Comparison of ENCODE assay signal across 16 mouse cellular contexts in the genomic region with DNA sequence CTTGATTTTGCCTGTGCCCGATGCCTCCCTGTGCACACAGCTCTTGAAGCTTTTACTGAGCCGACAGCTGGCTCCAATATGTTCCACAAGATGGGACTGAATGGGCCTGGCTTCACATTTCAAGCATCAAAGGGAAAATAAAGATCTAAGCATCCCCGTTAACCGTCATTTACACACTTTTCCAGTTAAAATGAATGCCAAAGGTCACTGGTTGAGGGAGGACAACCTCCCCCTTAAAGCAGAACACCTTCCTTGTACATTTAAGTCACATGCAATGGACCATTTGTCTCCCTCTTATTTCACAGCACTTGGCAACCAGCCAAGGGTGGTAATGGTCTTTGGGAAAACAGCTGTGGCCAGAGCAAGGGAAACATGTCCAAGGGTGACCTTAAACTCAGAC.
DNase-seq lines count a peak whose midpoint lies in the region; ATAC-seq and TF ChIP-seq lines count a peak whose summit lies in the region.
"Had no signal": no experiment of that assay in that cellular context is flagged by ENCODE, and none has a peak within 500 bp of the region (broad histone marks: within the 10 kb centered on the region; RNA-seq: fewer than 3 reads in every experiment).

No protein-coding gene starts in this region.

- H3K36me3 ChIP-seq in hindbrain, postnatal 0 days (ENCODE audit: insufficient read depth, low read length): no peaks in the 10 kb centered on the region
- no peaks in the 10 kb centered on the region for H3K36me3 ChIP-seq in hindbrain, embryonic 12.5 days
- H3K36me3 ChIP-seq: G1E; intestine, embryonic 15.5 days; liver, embryonic 15.5 days; midbrain, embryonic 13.5 days had no signal

- H3K9ac ChIP-seq in hindbrain, postnatal 0 days (replicated peaks; ENCODE audit: low read length): no peak overlapping the region
- no peak overlapping the region for H3K9ac ChIP-seq in hindbrain, embryonic 12.5 days
- H3K9ac ChIP-seq: intestine, embryonic 15.5 days; liver, embryonic 15.5 days; midbrain, embryonic 13.5 days had no signal

- H3K27ac ChIP-seq in hindbrain, postnatal 0 days: no peak overlapping the region
- H3K27ac ChIP-seq in hindbrain, embryonic 12.5 days: no peak overlapping the region
- H3K27ac ChIP-seq: intestine, embryonic 15.5 days; liver, embryonic 15.5 days; midbrain, embryonic 13.5 days had no signal

- H3K4me3 ChIP-seq in hindbrain, postnatal 0 days (ENCODE audit: low read length): no peak overlapping the region
- H3K4me3 ChIP-seq in hindbrain, embryonic 12.5 days: no peak overlapping the region
- H3K4me3 ChIP-seq: erythroblast, embryonic 14.5 days; intestine, embryonic 15.5 days; liver, embryonic 15.5 days; midbrain, embryonic 13.5 days had no signal

- WGBS in hindbrain, postnatal 0 days: 61% methylated on average over 4 of the region's 4 CpGs
- WGBS in hindbrain, embryonic 12.5 days: 62% methylated on average over 4 of the region's 4 CpGs

- no peak overlapping the region for H3K4me2 ChIP-seq in hindbrain, postnatal 0 days (ENCODE audit: low read depth, low read length)
- H3K4me2 ChIP-seq in hindbrain, embryonic 12.5 days (replicated peaks): no peak overlapping the region
- H3K4me2 ChIP-seq: intestine, embryonic 15.5 days; liver, embryonic 15.5 days; midbrain, embryonic 13.5 days had no signal

- H3K9me3 ChIP-seq in hindbrain, postnatal 0 days (ENCODE audit: low read length): no peaks in the 10 kb centered on the region
- no peaks in the 10 kb centered on the region; the same call in 1 of the 2 replicates for H3K9me3 ChIP-seq in hindbrain, embryonic 12.5 days (replicated peaks)
- H3K9me3 ChIP-seq: intestine, embryonic 15.5 days had no signal

- H3K27me3 ChIP-seq in hindbrain, postnatal 0 days (ENCODE audit: insufficient read depth, low read length): no peaks in the 10 kb centered on the region
- no peaks in the 10 kb centered on the region for H3K27me3 ChIP-seq in hindbrain, embryonic 12.5 days
- H3K27me3 ChIP-seq: intestine, embryonic 15.5 days; liver, embryonic 15.5 days; midbrain, embryonic 13.5 days had no signal

- peak; percentile 18 for DNase-seq in hindbrain, postnatal 0 days (ENCODE audit: low spot score)
- DNase-seq in embryo, embryonic 11.5 days (ENCODE audit: low read depth, low spot score): peak; percentile 45
- DNase-seq in layer of hippocampus, adult 8-10 months (ENCODE audit: low spot score in 2 of 2): peak; percentile 16 to 42
- DNase-seq in mesoderm, embryonic 11.5 days (ENCODE audit: low read depth, low spot score): peak; percentile 81
- no peak for DNase-seq in thymus, postnatal 25 days
- no peak for DNase-seq in urinary bladder, adult 18-20 months (ENCODE audit: low spot score in 2 of 2)
- DNase-seq: adrenal gland, postnatal 14 days; cerebellum, postnatal 25 days; kidney, postnatal 36 days; thymus, postnatal 4 days had no signal

- H3K4me1 ChIP-seq in hindbrain, postnatal 0 days (ENCODE audit: insufficient read depth, low read length): no peaks in the 10 kb centered on the region
- H3K4me1 ChIP-seq in hindbrain, embryonic 12.5 days: no peaks in the 10 kb centered on the region
- H3K4me1 ChIP-seq: intestine, embryonic 15.5 days; liver, embryonic 15.5 days; midbrain, embryonic 13.5 days had no signal

- TF ChIP-seq CTCF in hindbrain, postnatal 0 days (IDR thresholded peaks at IDR 0.05; ENCODE audit: low read depth): no peak

- ATAC-seq in hindbrain, postnatal 0 days: no peak
- ATAC-seq in hindbrain, embryonic 12.5 days (ENCODE audit: low FRiP score): no peak
- ATAC-seq: intestine, embryonic 15.5 days; midbrain, embryonic 13.5 days had no signal

Comparison
In these comparisons a context has a peak if more than half of its experiments do, and no peak if none do; other contexts are left out.
1. DNase-seq: peak in hindbrain, postnatal 0 days (single experiment), embryo, embryonic 11.5 days (single experiment), layer of hippocampus, adult 8-10 months (2 of 2) and mesoderm, embryonic 11.5 days (single experiment); none in thymus, postnatal 25 days (single experiment) and urinary bladder, adult 18-20 months (0 of 2).